Mouse (Mus musculus) skeletal muscle tissue, adult 2 months (tissue): ENCODE data around the gene Cadm1.

Source experiments
- DNase-seq: peaks from one replicate; pipeline ENCODE4 v3.0.0-alpha.2; 2012; ENCODE audit warnings: low read depth, low spot score

Cadm1 gene

DNA sequence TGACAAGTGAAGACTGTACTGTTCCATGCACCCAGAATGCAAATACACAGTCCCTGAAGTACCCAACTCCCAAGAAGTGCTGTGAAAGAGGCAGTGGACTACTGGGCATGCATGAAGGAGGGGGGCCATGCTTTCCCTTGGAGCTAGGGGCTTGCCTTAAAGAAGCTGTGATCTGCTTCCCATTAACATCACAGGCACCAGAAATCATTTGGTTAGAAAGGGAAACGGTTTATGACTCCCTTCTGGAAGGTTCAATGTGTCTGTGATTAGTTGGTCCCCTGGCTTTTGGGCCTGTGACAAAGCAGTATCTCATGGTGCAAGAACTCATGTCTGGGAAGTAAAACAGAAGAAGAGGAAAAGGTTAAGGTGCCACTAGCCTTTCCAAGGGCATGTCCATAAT, 336.0 kb downstream of the Cadm1 start:
- DNase-seq, result no peak

GRCm38 (mm10) chr9:47867474-47867873, 337.5 kb downstream of the Cadm1 start:
- DNase-seq, result peak; percentile 8

DNA sequence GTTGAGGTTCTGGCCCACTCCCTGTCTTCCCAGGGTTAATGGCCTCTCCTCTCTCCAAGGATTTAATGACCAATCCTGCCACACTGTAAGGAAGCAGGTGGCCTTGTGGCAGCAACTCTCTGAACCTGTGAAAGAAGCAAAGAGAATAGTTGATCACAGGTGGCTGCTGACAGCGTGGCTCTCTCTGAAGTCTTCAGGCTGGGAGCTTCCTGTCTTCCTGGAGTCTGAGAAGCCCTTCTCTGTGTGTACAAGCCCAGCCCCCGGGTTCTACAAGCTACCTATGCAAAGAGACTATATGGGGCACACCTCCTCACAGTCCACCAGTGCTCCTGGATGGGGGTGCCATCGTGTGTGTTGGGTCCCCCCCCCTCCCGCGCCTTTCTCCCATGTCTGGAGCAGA, 339.7 kb downstream of the Cadm1 start:
- DNase-seq, result no peak

- DNase-seq, result no peak
Measured at GRCm38 (mm10) chr9:47876557-47877206, 346.7 kb downstream of the Cadm1 start.

- DNase-seq, result no peak
Measured at GRCm38 (mm10) chr9:47880171-47880570, 350.2 kb downstream of the Cadm1 start.

DNA sequence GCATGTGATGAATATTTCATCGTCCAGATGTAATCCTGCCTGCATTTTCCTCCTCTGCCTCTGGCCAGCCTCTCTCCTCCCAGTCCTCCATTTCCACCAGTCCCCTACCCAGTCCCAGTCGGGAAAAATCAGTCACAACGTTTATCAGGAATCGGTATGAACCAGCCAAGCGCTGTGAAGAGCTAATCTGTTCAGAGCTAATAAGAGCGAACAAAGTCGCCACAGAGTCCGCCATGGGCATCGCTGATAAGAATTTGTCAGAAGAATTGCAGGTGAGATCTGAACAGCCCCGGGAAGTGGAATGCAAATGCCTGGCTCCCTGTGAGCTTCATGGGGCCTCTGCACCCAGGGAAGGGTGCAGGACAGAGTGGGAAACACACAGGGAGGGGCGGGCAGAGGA, 352.4 kb downstream of the Cadm1 start:
- DNase-seq, result no peak

DNA sequence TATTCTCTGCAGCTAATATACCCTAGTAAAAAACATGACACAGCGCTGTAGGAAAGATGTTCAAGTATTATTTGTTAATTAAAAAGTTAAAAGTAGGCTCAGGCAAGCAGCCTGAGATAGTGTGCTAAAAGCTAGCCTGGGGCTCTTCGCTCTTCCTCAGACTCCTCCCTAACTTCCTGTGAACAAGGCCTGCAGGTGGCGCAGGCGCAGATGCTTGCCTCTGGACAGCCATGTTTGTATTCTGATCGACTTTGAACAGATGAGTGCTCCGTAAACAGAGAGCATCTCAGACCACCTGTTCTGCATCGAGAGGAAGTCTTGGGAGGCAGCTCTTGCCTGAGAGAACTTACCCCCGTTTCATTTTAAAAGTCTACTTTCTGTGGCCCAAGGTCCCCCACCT, 361.7 kb downstream of the Cadm1 start:
- DNase-seq, result no peak

DNA sequence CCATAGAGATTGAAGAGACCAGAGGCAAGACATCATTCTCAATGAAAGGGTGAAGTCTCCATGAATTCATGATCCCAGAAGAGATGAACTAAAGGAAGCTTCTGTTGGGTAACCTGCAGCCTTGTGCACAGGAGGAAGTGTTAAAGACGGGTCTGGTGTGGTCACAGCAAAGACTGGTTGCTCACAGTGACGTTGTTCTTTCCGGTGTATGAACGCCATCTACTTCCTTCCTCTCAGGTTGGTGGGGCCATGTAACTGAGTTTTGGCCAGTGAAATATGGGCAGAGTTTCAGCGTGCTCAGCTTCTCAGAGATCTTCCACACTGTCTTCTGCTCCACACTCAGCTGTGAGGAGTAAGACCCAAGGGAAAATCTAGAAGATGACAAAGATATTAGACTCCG, 363.0 kb downstream of the Cadm1 start:
- no peak for DNase-seq

DNA sequence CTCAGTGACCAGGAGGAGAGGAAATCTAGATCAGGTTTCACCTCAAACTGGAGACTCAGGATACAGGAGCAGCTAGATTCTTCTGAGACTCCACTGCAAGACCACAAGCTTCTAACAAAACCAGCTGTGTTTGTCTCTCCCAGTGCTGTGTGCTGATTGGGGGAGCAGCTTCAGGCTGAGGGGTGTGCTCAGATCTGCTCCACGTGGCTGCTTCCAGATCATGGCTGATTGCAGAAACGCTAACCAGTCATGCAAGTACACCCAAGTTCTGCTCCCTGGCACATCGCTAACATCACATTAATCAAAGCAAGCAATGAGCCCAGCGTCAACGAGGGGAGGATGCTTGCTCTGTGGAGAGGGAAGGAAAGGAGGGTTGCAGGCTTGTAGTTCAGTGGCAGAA, 364.1 kb downstream of the Cadm1 start:
- DNase-seq, result no peak

GRCm38 (mm10) chr9:47894661-47895060, 364.7 kb downstream of the Cadm1 start:
- DNase-seq, result no peak

GRCm38 (mm10) chr9:47895121-47895520, 365.1 kb downstream of the Cadm1 start:
- no peak for DNase-seq

- no peak for DNase-seq
Measured at GRCm38 (mm10) chr9:47900734-47901133, 370.8 kb downstream of the Cadm1 start.

- DNase-seq, result no peak
Measured at GRCm38 (mm10) chr9:47903661-47904060, 373.7 kb downstream of the Cadm1 start.

GRCm38 (mm10) chr9:47904339-47904922, 374.5 kb downstream of the Cadm1 start:
- DNase-seq, result no peak

- no peak for DNase-seq
Measured at GRCm38 (mm10) chr9:47906521-47906920, 376.5 kb downstream of the Cadm1 start.
